Mouse (Mus musculus) liver, embryonic 12.5 days (tissue): ENCODE measurements at regions not wholly inside any gene's neighbourhood (a gene's known extent, or its start where the extent isn't known, plus 50 kb on each side); places are given as distances from the start of the nearest gene placed in this dataset.

Source experiments
- ATAC-seq: fragments of 200-750 bp; cut with Nextera tagmentation; 2 replicates; pipeline ENCODE4 v1.8.0; 2017; ENCODE audit warnings: moderate number of reproducible peaks, mild to moderate bottlenecking, moderate library complexity
- H3K27ac ChIP-seq: fragments of 300-500 bp; sonication (generic); 2 replicates; pipeline ENCODE4 v1.5.1; 2016; ENCODE audit warnings: mild to moderate bottlenecking
- H3K27me3 ChIP-seq: fragments of 300-500 bp; sonication (generic); replicated peaks from 2 replicates; pipeline ENCODE4 v1.6.1; 2016; ENCODE audit warnings: mild to moderate bottlenecking, moderate library complexity
- H3K36me3 ChIP-seq: fragments of 300-500 bp; sonication (generic); 2 replicates; pipeline ENCODE4 v1.6.1; 2016; ENCODE audit warnings: mild to moderate bottlenecking, moderate library complexity
- H3K4me1 ChIP-seq: fragments of 300-500 bp; sonication (generic); 2 replicates; pipeline ENCODE4 v1.6.1; 2016
- H3K4me2 ChIP-seq: fragments of 300-500 bp; sonication (generic); 2 replicates; pipeline ENCODE4 v1.6.1; 2016; ENCODE audit warnings: mild to moderate bottlenecking, moderate library complexity
- H3K4me3 ChIP-seq: fragments of 300-500 bp; sonication (generic); 2 replicates; pipeline ENCODE4 v1.5.1; 2016; ENCODE audit warnings: mild to moderate bottlenecking, moderate library complexity
- H3K9ac ChIP-seq: fragments of 300-500 bp; sonication (generic); 2 replicates; pipeline ENCODE4 v1.6.1; 2016; ENCODE audit warnings: mild to moderate bottlenecking, moderate library complexity
- H3K9me3 ChIP-seq: fragments of 300-500 bp; sonication (generic); replicated peaks from 2 replicates; pipeline ENCODE4 v1.6.1; 2016; ENCODE audit warnings: mild to moderate bottlenecking, moderate library complexity
- WGBS: fragments of 180-500 bp; shearing (Covaris S2); methylation state at CpG from one replicate; pipeline ENCODE4 v1.1.7; 2016; ENCODE audit not compliant: insufficient replicate concordance; 5-methylcytosine and 5-hydroxymethylcytosine counted together

DNA sequence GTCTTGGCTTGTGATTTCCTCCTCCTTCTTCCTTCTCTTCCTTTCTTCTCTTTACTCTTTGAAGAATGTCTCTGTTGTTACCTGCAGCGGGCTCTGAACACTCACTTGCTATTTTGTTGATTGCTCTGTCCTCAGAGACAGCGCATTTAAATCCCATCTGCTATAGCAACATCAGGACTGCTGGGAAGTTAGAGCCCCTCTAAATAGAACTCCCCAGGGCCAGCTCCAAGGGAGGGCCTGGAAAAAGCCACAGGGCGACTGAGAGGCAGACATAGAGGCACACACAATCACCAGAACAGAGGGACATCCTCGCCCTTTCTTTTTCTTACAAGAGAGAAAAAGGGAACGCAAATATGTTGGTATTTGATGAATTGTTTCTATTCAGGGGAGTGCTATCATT, 306.6 kb downstream of the Satb1 start:
- no peak for ATAC-seq
- 50% methylated on average over 5 of the region's 5 CpGs for WGBS
- H3K27ac ChIP-seq: no peak overlapping the region

DNA sequence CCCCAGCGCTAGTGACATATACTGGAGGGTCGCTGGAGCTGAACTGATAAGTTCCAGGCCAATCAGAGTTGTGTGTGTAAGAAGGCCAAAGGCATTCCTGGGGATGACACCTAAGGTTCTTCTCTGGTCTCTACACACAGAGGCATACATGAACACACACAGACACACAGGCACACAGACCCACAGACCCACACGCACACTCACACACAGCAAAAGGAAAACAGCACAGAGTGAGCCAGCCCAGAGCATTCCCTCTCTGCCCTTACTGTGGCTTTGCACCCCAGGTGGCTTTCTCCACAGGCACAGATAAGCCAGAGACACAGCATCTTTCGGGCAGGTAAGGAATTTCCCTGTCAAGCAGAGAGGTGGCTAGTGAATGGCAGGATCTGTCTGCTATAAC, 307.1 kb downstream of the Satb1 start:
- H3K36me3 ChIP-seq: no peaks in the 10 kb centered on the region
- H3K27ac ChIP-seq: no peak overlapping the region
- ATAC-seq: no peak
- 61% methylated on average over 4 of the region's 4 CpGs for WGBS
- no peak overlapping the region for H3K4me3 ChIP-seq
- no peak overlapping the region for H3K9ac ChIP-seq
- no peak overlapping the region for H3K4me2 ChIP-seq
- no peaks in the 10 kb centered on the region for H3K4me1 ChIP-seq
- H3K27me3 ChIP-seq: no peaks in the 10 kb centered on the region
- H3K9me3 ChIP-seq: no peaks in the 10 kb centered on the region

More for the DNA sequence above, 306.6 kb downstream of the Satb1 start:
- no peak overlapping the region for H3K4me2 ChIP-seq
- no peaks in the 10 kb centered on the region for H3K36me3 ChIP-seq
- no peaks in the 10 kb centered on the region for H3K27me3 ChIP-seq
- H3K9ac ChIP-seq: no peak overlapping the region
- no peak overlapping the region for H3K4me3 ChIP-seq
- H3K4me1 ChIP-seq: no peaks in the 10 kb centered on the region
- no peaks in the 10 kb centered on the region for H3K9me3 ChIP-seq

DNA sequence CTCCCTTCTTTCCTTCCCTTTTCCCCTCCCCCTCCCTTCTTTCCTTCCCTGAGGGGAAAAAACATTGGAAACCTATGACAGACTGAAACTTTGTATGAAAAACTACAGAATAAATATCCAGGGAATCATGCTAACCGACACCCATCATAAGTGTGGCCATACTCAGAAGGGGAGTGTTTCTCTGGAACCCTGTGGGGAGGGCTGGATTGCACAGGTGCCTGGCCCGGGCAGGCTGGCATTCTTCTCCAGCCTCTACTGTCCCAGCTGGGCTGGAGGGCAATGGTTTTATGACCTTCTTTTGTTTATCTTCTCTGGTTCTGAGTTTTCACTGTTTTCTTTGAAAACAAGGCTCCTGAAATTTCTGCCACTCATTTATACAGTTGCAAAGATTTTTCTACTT, 307.9 kb downstream of the Satb1 start:
- H3K27me3 ChIP-seq: no peaks in the 10 kb centered on the region
- no peak overlapping the region for H3K27ac ChIP-seq
- H3K9ac ChIP-seq: no peak overlapping the region
- no peak overlapping the region for H3K4me3 ChIP-seq
- no peak for ATAC-seq
- no peaks in the 10 kb centered on the region for H3K36me3 ChIP-seq
- WGBS: 62% methylated on average over 2 of the region's 2 CpGs
- H3K4me1 ChIP-seq: no peaks in the 10 kb centered on the region
- H3K9me3 ChIP-seq: no peaks in the 10 kb centered on the region
- no peak overlapping the region for H3K4me2 ChIP-seq

DNA sequence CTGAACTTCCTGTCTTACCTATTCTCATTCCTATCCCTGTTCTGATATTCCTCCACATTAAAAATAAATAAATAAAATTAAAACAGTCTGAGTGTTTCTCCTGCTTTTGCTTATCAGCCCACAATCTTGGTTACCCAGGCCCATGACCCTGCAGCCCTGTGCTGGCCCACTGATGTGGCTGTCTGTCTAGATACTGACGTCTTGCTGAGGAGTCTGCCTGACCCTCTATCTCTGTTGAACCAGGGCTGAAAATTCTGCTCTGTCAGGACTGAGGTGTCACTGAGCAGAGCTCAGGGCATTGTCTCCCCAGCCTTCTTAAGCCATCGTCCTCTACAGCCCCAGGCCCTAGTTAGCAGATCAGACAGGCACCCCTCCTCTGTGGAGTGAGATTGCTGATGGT, 321.2 kb downstream of the Satb1 start:
- Histone ChIP-seq H3K36me3 (no peaks in the 10 kb centered on the region), H3K27ac (no peak overlapping the region), H3K4me3 (no peak overlapping the region), H3K27me3 (no peaks in the 10 kb centered on the region), H3K4me1 (peaks cover 3% of the 10 kb centered on the region; the same call in 1 of the 2 replicates), H3K9me3 (no peaks in the 10 kb centered on the region), H3K4me2 (no peak overlapping the region), H3K9ac (no peak overlapping the region)
- 16% methylated on average over 2 of the region's 2 CpGs for WGBS
- ATAC-seq: peak; percentile 47; the same call in 1 of the 2 replicates

DNA sequence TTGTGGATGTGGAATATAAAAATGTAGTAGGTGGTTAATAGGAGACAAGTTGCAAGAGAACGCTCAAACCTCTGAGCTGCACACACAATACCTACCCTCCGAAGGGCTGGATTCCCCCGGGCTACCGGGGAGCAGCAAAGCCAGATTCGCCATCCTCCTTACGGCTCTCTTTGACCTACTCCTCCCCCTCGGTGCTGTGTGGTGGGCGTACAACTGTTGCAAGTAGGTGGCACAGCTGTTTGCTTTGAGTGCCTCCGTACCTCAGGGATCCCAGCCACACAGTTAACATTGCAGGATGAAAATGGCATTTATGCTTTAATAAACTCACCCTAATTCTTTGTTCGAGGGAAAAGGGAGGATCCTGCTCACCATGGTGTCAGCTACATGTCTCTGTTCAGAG, 321.6 kb upstream of the Tbc1d5 start:
- no peaks in the 10 kb centered on the region for H3K4me1 ChIP-seq
- no peak overlapping the region for H3K9ac ChIP-seq
- H3K4me2 ChIP-seq: no peak overlapping the region
- no peaks in the 10 kb centered on the region for H3K27me3 ChIP-seq
- no peaks in the 10 kb centered on the region for H3K36me3 ChIP-seq
- no peaks in the 10 kb centered on the region for H3K9me3 ChIP-seq
- H3K4me3 ChIP-seq: no peak overlapping the region
- ATAC-seq: no peak
- no peak overlapping the region for H3K27ac ChIP-seq
- WGBS: 76% methylated on average over 10 of the region's 10 CpGs

DNA sequence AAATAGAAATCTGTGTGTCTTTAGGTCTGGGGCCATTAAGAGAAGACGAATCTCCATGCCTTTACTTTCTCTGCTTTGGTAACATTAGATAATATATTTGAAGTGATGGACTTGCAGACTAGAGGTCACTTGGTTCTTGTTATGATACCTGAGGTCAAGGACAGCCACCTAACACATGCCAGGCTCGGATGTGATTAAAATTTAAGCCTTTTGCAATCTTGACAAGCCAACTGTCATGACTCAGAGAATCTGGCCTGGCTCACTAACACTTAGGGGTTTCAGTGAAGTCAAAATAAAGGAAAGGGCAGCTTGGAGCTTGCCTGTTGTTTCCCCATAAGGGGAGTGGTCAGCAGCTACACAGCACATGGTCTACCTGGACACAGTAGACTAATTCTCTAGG, 320.4 kb upstream of the Tbc1d5 start:
- 54% methylated on average over 2 of the region's 2 CpGs for WGBS
- Histone ChIP-seq H3K4me3 (no peak overlapping the region), H3K9ac (no peak overlapping the region), H3K27ac (no peak overlapping the region), H3K36me3 (no peaks in the 10 kb centered on the region), H3K27me3 (no peaks in the 10 kb centered on the region), H3K4me1 (no peaks in the 10 kb centered on the region), H3K4me2 (no peak overlapping the region), H3K9me3 (no peaks in the 10 kb centered on the region)
- no peak for ATAC-seq

DNA sequence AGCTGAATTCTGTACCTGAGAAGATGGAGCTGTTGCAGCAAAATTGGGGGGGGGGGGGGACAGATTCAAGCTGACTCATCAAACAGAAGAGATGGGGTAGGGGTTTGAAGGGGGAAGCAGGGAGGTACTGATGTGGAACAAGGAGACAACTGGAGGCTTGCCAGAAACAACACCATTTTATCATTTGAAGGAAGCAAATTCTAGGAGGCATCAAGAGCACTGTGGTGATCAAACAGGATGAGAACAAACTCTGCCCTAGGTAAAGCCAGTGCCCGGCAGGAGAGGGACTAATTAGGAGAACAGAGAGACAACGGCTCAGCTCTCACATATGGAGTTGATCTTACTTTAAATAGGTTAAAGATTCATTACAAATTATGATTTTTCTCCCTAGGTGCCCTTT, 315.9 kb upstream of the Tbc1d5 start:
- H3K4me1 ChIP-seq: no peaks in the 10 kb centered on the region
- H3K4me2 ChIP-seq: no peak overlapping the region
- H3K9me3 ChIP-seq: no peaks in the 10 kb centered on the region
- H3K36me3 ChIP-seq: no peaks in the 10 kb centered on the region
- no peak overlapping the region for H3K4me3 ChIP-seq
- ATAC-seq: no peak
- H3K9ac ChIP-seq: no peak overlapping the region
- no peaks in the 10 kb centered on the region for H3K27me3 ChIP-seq
- H3K27ac ChIP-seq: no peak overlapping the region
- 73% methylated on average over 2 of the region's 2 CpGs for WGBS

DNA sequence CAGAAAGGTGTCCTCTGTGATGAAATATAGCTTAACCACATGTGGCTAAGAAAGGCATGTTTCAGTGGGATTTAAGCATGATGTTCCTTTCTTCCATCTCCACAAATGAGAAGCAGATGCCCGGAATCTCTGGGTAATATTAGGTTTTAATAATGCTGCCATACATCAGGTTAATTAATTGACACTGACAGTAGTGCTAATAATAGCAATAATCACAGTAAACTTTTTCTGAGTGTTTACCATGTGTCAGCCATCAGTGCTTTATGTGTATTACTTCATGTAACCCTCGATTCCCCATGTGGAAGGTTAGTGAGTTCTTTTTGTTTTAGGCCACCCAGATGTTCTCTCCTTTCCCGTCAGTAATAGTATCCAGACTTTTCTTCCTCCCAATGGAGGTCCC, 310.2 kb upstream of the Tbc1d5 start:
- H3K4me2 ChIP-seq: no peak overlapping the region
- no peak overlapping the region for H3K9ac ChIP-seq
- H3K27me3 ChIP-seq: no peaks in the 10 kb centered on the region
- ATAC-seq: no peak
- H3K4me3 ChIP-seq: no peak overlapping the region
- WGBS: 65% methylated on average over 3 of the region's 3 CpGs
- H3K36me3 ChIP-seq: no peaks in the 10 kb centered on the region
- H3K4me1 ChIP-seq: no peaks in the 10 kb centered on the region
- H3K27ac ChIP-seq: no peak overlapping the region
- H3K9me3 ChIP-seq: no peaks in the 10 kb centered on the region

DNA sequence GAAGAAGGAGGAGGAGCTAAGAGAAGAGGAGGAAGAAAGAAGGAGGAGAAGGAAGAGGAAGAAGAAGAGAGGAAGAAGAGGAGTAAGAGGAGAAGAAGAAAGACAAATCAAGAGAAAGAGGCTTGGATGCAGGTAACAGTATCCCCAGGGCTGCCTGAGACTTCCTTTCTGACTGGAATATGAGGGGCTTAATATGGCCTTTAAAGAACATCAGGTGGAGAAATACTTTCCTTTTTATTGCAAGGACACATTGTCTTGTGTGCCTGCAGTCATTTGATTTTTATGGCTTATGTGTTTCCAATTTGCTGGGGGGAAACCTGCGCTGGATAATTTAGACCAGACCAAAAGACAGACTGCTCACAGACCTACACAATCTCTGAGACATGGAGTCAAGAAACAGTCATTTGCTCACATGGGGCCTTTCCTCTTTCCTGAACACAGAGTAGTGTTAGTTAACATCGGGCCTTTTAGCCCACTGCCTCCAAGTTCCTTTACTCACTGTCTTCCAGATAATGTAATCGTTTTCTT, 308.8 kb upstream of the Tbc1d5 start:
- Histone ChIP-seq H3K9me3 (no peaks in the 10 kb centered on the region), H3K27me3 (no peaks in the 10 kb centered on the region), H3K4me3 (no peak overlapping the region), H3K36me3 (no peaks in the 10 kb centered on the region), H3K4me1 (no peaks in the 10 kb centered on the region), H3K9ac (no peak overlapping the region), H3K4me2 (no peak overlapping the region), H3K27ac (no peak overlapping the region)
- 66% methylated on average over 3 of the region's 3 CpGs for WGBS
- ATAC-seq: no peak

DNA sequence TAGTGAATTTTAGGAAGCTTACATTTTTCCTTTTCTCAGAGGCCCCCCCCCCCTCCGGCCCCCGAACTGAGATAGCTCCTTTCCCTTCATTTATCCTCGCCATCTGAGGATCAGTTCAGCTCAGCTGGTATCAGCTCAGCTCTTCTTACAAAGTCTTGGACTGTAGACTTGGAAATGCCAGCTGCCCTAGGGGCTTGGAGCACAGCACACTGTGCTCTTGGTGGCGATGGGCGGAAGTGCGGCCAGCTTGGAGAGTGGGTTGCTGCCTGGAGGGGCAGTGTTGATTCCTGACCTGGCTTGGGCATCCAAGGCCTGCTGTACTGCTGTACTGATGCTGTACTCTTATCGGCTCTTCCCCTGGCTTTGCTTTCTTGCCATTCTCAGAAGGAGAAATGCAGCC, 298.7 kb upstream of the Tbc1d5 start:
- H3K27me3 ChIP-seq: no peaks in the 10 kb centered on the region
- H3K9ac ChIP-seq: no peak overlapping the region
- H3K36me3 ChIP-seq: no peaks in the 10 kb centered on the region
- 69% methylated on average over 7 of the region's 7 CpGs for WGBS
- H3K4me1 ChIP-seq: no peaks in the 10 kb centered on the region
- H3K9me3 ChIP-seq: peaks cover 8% of the 10 kb centered on the region; the same call in 1 of the 2 replicates
- no peak overlapping the region for H3K4me2 ChIP-seq
- no peak for ATAC-seq
- no peak overlapping the region for H3K4me3 ChIP-seq
- no peak overlapping the region for H3K27ac ChIP-seq

DNA sequence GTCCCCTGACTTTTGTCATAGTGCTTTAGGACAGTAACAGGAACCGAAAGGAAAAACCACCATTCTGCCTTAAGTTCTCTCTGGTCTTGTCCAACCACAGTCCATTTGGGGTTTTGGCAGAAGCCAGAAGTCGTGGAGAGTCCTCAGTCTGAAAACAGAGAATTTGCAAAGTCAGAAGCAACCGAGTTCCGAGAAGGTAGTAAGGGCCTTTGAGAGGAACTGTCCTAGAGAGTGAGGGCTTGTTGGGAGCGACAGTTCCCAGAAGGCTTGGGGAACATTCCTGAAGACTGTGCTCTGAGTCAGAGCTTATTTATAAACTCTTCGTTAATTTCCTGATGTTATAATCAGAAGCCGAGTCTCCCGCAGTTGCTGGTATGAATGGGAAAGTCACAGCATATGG, 298.3 kb upstream of the Tbc1d5 start:
- Histone ChIP-seq H3K4me2 (no peak overlapping the region), H3K27ac (no peak overlapping the region), H3K36me3 (no peaks in the 10 kb centered on the region), H3K27me3 (no peaks in the 10 kb centered on the region), H3K4me3 (no peak overlapping the region), H3K9me3 (peaks cover 8% of the 10 kb centered on the region; the same call in 1 of the 2 replicates), H3K9ac (no peak overlapping the region), H3K4me1 (no peaks in the 10 kb centered on the region)
- no peak for ATAC-seq
- WGBS: 71% methylated on average over 8 of the region's 8 CpGs

DNA sequence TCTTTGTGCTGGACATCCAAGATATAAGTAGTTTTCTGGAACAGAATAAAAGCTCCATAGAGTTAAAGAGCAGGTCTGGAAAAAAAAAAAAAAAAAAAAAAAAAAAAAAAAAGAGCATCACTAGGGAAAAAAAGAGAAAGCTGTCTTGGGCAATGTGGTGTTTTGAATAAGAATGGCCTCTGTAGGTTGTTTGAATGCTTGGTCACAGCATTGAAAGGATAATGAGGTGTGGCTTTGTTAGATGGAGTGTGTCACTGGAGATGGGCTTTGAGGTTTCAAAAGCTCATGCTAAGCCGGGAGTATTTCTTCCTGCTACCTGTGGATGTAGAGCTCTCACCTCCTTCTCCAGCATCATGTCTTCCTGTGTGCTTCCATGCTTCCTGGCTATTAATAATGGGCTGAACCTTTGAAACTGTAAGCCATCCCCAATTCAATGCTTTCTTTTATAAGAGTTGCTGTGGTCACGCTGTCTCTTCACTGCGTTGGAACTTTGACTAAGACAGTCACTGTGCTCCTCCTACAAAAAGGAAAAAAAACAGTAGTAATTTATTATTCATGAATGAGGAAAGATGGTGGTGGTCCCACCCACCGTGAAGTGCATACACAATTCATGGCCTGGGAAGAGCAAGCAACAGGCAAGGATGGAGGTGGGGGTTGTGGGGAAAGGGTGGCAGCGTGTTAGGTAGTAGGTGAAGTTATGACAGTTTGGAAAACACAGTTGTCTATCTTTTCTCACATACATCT, 283.2 kb upstream of the Tbc1d5 start:
- Histone ChIP-seq H3K9me3 (no peaks in the 10 kb centered on the region), H3K4me1 (no peaks in the 10 kb centered on the region), H3K4me3 (no peak overlapping the region), H3K27me3 (no peaks in the 10 kb centered on the region), H3K27ac (no peak overlapping the region), H3K4me2 (no peak overlapping the region), H3K9ac (no peak overlapping the region), H3K36me3 (no peaks in the 10 kb centered on the region)
- WGBS: 62% methylated on average over 5 of the region's 5 CpGs
- no peak for ATAC-seq

DNA sequence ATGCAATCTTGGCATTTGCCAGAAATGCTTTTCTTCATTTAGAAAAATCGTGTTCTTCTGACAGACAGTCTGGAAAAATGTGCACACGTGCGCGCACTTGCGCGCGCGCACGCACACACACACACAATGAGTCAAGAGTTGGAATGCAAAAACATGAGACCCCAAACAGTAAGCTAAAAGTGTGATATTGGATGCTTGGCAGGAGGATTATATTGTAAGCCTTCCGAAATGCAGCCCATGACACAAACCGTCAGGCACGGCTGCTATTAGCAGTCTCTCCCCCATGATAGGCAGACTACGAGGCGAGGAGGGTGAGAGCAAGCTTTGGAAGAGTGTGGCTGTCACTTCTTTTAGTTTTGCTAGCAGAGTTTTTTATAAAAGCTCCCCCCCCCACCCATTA, 282.1 kb upstream of the Tbc1d5 start:
- Histone ChIP-seq H3K9ac (no peak overlapping the region), H3K4me2 (no peak overlapping the region), H3K4me3 (no peak overlapping the region), H3K27me3 (no peaks in the 10 kb centered on the region), H3K4me1 (no peaks in the 10 kb centered on the region), H3K27ac (no peak overlapping the region), H3K36me3 (no peaks in the 10 kb centered on the region), H3K9me3 (no peaks in the 10 kb centered on the region)
- WGBS: 75% methylated on average over 14 of the region's 14 CpGs
- no peak for ATAC-seq
